Mouse (Mus musculus) hindbrain, embryonic 13.5 days (tissue): Measurements from ENCODE around the gene C2cd4b. TPM values are rescaled to one million over a fixed set of nuclear protein-coding genes. Genes with fewer than 3 reads are reported as not detected.
"Not testable (repeated sequence)": the region's sequence is repeated elsewhere in the genome, so short reads cannot be mapped to it uniquely, and the experiment has no call there.

Source experiments
- ATAC-seq: fragments of 200-750 bp; cut with Nextera tagmentation; 2 replicates; pipeline ENCODE4 v1.8.0; 2017; ENCODE audit warnings: moderate TSS enrichment; ENCODE audit not compliant: low FRiP score
- H3K27ac ChIP-seq: fragments of 300-500 bp; sonication (generic); 2 replicates; pipeline ENCODE4 v1.5.1; 2015; ENCODE audit warnings: inconsistent platforms, mild to moderate bottlenecking, moderate library complexity
- H3K27me3 ChIP-seq: fragments of 300-500 bp; sonication (generic); 2 replicates; pipeline ENCODE4 v1.6.1; 2015; ENCODE audit warnings: mild to moderate bottlenecking, inconsistent platforms
- H3K36me3 ChIP-seq: fragments of 300-500 bp; sonication (generic); 2 replicates; pipeline ENCODE4 v1.6.1; 2015; ENCODE audit warnings: mild to moderate bottlenecking, inconsistent platforms
- H3K4me1 ChIP-seq: fragments of 300-500 bp; sonication (generic); replicated peaks from 2 replicates; pipeline ENCODE4 v1.6.1; 2015; ENCODE audit warnings: inconsistent platforms
- H3K4me2 ChIP-seq: fragments of 300-500 bp; sonication (generic); 2 replicates; pipeline ENCODE4 v1.6.1; 2015; ENCODE audit warnings: inconsistent platforms, mild to moderate bottlenecking, moderate library complexity
- H3K4me3 ChIP-seq: fragments of 300-500 bp; sonication (generic); 2 replicates; pipeline ENCODE4 v1.5.1; 2015; ENCODE audit warnings: mild to moderate bottlenecking, inconsistent platforms
- H3K9ac ChIP-seq: fragments of 300-500 bp; sonication (generic); 2 replicates; pipeline ENCODE4 v1.6.1; 2015; ENCODE audit warnings: mild to moderate bottlenecking, inconsistent platforms
- H3K9me3 ChIP-seq: fragments of 300-500 bp; sonication (generic); 2 replicates; pipeline ENCODE4 v1.6.1; 2016; ENCODE audit warnings: inconsistent platforms
- whole genome bisulfite sequencing: fragments of 180-500 bp; shearing (Covaris S2); methylation state at CpG from one replicate; pipeline ENCODE4 v1.1.7; 2015; 5-methylcytosine and 5-hydroxymethylcytosine counted together
- polyA plus RNA-seq: library from polyadenylated mRNA; unstranded; fragments of >200 nt; fragmentation: Nextera tagmentation; extraction: Ambion mirVana; gene quantifications from 2 replicates; pipeline ENCODE4 v1.2.1, GENCODE M21; 2015

C2cd4b gene
- polyA plus RNA-seq, 1 experiment from 2014 or later, result 0.49 TPM

GRCm38 (mm10) chr9:67754713-67755112 is 4.5 kb upstream of the C2cd4b start:
- H3K36me3 ChIP-seq, result no peaks in the 10 kb centered on the region
- no peaks in the 10 kb centered on the region for H3K9me3 ChIP-seq
- no peak overlapping the region for H3K4me3 ChIP-seq
- H3K27ac ChIP-seq, result no peak overlapping the region
- H3K4me2 ChIP-seq, result no peak overlapping the region
- ATAC-seq, result no peak
- peaks cover 21% of the 10 kb centered on the region for H3K27me3 ChIP-seq
- H3K9ac ChIP-seq, result no peak overlapping the region
- WGBS, result 73% methylated on average over 3 of the region's 3 CpGs
- peaks cover 10% of the 10 kb centered on the region for H3K4me1 ChIP-seq

- 7% methylated on average over 9 of the region's 9 CpGs for WGBS
- no peaks in the 10 kb centered on the region for H3K36me3 ChIP-seq
These were observed 551 bp upstream of the C2cd4b start for GRCm38 (mm10) chr9:67758686-67759085.

GRCm38 (mm10) chr9:67759956-67760764 is 923 bp downstream of the C2cd4b start:
- WGBS, result under 1% methylated on average over 97 of the region's 114 CpGs
- H3K9me3 ChIP-seq, H3K36me3 ChIP-seq: not testable (repeated sequence)
- H3K27ac ChIP-seq, result peak overlapping the region; percentile 86
- H3K27me3 ChIP-seq, result peaks cover 35% of the 10 kb centered on the region
- peak; percentile 95 for ATAC-seq
- H3K9ac ChIP-seq, result peak overlapping the region; percentile 82
- peaks cover 18% of the 10 kb centered on the region for H3K4me1 ChIP-seq
- peak overlapping the region; percentile 84 for H3K4me2 ChIP-seq
- peak overlapping the region; percentile 64 for H3K4me3 ChIP-seq

More at GRCm38 (mm10) chr9:67758686-67759085, 551 bp upstream of the C2cd4b start:
- Histone ChIP-seq H3K4me1 (peaks cover 18% of the 10 kb centered on the region), H3K9me3 (no peaks in the 10 kb centered on the region), H3K9ac (0 out of 2 replicates have a peak overlapping the region, but pooled peaks have one; percentile 82), H3K4me2 (peak overlapping the region; percentile 84), H3K4me3 (peak overlapping the region; percentile 64), H3K27ac (no peak overlapping the region), H3K27me3 (peaks cover 35% of the 10 kb centered on the region)
- ATAC-seq, result no peak

GRCm38 (mm10) chr9:67760991-67761390 is 1.8 kb downstream of the C2cd4b start:
- 65% methylated on average over 6 of the region's 6 CpGs for WGBS
- no peak overlapping the region for H3K27ac ChIP-seq
- H3K4me1 ChIP-seq, result peaks cover 18% of the 10 kb centered on the region
- peak overlapping the region; percentile 82; the same call in 1 of the 2 replicates for H3K9ac ChIP-seq
- H3K4me3 ChIP-seq, result peak overlapping the region; percentile 64
- peak overlapping the region; percentile 84 for H3K4me2 ChIP-seq
- peaks cover 35% of the 10 kb centered on the region for H3K27me3 ChIP-seq
- H3K36me3 ChIP-seq, result no peaks in the 10 kb centered on the region
- H3K9me3 ChIP-seq, result no peaks in the 10 kb centered on the region
- no peak for ATAC-seq

- no peaks in the 10 kb centered on the region for H3K36me3 ChIP-seq
- no peak for ATAC-seq
- H3K27me3 ChIP-seq, result peaks cover 26% of the 10 kb centered on the region
- no peak overlapping the region for H3K4me2 ChIP-seq
- no peak overlapping the region for H3K4me3 ChIP-seq
- no peaks in the 10 kb centered on the region for H3K9me3 ChIP-seq
- H3K27ac ChIP-seq, result no peak overlapping the region
- peaks cover 21% of the 10 kb centered on the region for H3K4me1 ChIP-seq
- H3K9ac ChIP-seq, result no peak overlapping the region
- 77% methylated on average over 4 of the region's 4 CpGs for WGBS
These were observed 4.1 kb downstream of the C2cd4b start for GRCm38 (mm10) chr9:67763326-67763725.

GRCm38 (mm10) chr9:67766405-67766804 is 7.2 kb downstream of the C2cd4b start:
- H3K36me3 ChIP-seq, result no peaks in the 10 kb centered on the region
- ATAC-seq, result no peak
- H3K4me2 ChIP-seq, result no peak overlapping the region
- H3K9ac ChIP-seq, result no peak overlapping the region
- H3K27me3 ChIP-seq, result 0 out of 2 replicates have a peak, but pooled peaks cover 9% of the 10 kb centered on the region
- H3K27ac ChIP-seq, result no peak overlapping the region
- H3K9me3 ChIP-seq, result no peaks in the 10 kb centered on the region
- H3K4me1 ChIP-seq, result 0 out of 2 replicates have a peak, but pooled peaks cover 3% of the 10 kb centered on the region
- 93% methylated on average over 4 of the region's 4 CpGs for WGBS
- H3K4me3 ChIP-seq, result no peak overlapping the region

- Histone ChIP-seq H3K4me1 (0 out of 2 replicates have a peak, but pooled peaks cover 3% of the 10 kb centered on the region), H3K27ac (no peak overlapping the region), H3K4me2 (no peak overlapping the region), H3K4me3 (no peak overlapping the region), H3K9me3 (no peaks in the 10 kb centered on the region), H3K36me3 (no peaks in the 10 kb centered on the region), H3K27me3 (0 out of 2 replicates have a peak, but pooled peaks cover 4% of the 10 kb centered on the region), H3K9ac (no peak overlapping the region)
- WGBS, result 33% methylated on average over 3 of the region's 3 CpGs
- ATAC-seq, result no peak
These were observed 7.7 kb downstream of the C2cd4b start for GRCm38 (mm10) chr9:67766948-67767347.

GRCm38 (mm10) chr9:67768843-67769242 is 9.6 kb downstream of the C2cd4b start:
- Histone ChIP-seq H3K4me2 (no peak overlapping the region), H3K27me3 (no peaks in the 10 kb centered on the region), H3K9ac (no peak overlapping the region), H3K9me3 (no peaks in the 10 kb centered on the region), H3K27ac (no peak overlapping the region), H3K36me3 (no peaks in the 10 kb centered on the region), H3K4me1 (0 out of 2 replicates have a peak, but pooled peaks cover 3% of the 10 kb centered on the region), H3K4me3 (no peak overlapping the region)
- ATAC-seq, result no peak
- 79% methylated on average over 4 of the region's 4 CpGs for WGBS

- Histone ChIP-seq H3K27ac (no peak overlapping the region), H3K36me3 (no peaks in the 10 kb centered on the region), H3K4me1 (0 out of 2 replicates have a peak, but pooled peaks cover 3% of the 10 kb centered on the region), H3K9me3 (no peaks in the 10 kb centered on the region), H3K27me3 (no peaks in the 10 kb centered on the region), H3K4me2 (no peak overlapping the region), H3K9ac (no peak overlapping the region), H3K4me3 (no peak overlapping the region)
- ATAC-seq, result no peak
- WGBS, result 80% methylated on average over 1 of the region's 1 CpGs
These were observed 10.2 kb downstream of the C2cd4b start for GRCm38 (mm10) chr9:67769401-67769800.

- Histone ChIP-seq H3K36me3 (no peaks in the 10 kb centered on the region), H3K4me2 (no peak overlapping the region), H3K27me3 (no peaks in the 10 kb centered on the region), H3K9ac (no peak overlapping the region), H3K27ac (no peak overlapping the region), H3K9me3 (no peaks in the 10 kb centered on the region), H3K4me1 (0 out of 2 replicates have a peak, but pooled peaks cover 3% of the 10 kb centered on the region), H3K4me3 (no peak overlapping the region)
- no peak for ATAC-seq
- WGBS, result 88% methylated on average over 7 of the region's 7 CpGs
These were observed 12.1 kb downstream of the C2cd4b start for GRCm38 (mm10) chr9:67771293-67771692.

GRCm38 (mm10) chr9:67774201-67774600 is 15.0 kb downstream of the C2cd4b start:
- Histone ChIP-seq H3K27ac (no peak overlapping the region), H3K4me2 (no peak overlapping the region), H3K27me3 (no peaks in the 10 kb centered on the region), H3K36me3 (no peaks in the 10 kb centered on the region), H3K4me3 (no peak overlapping the region), H3K9ac (no peak overlapping the region), H3K4me1 (peaks cover 7% of the 10 kb centered on the region), H3K9me3 (no peaks in the 10 kb centered on the region)
- 83% methylated on average over 6 of the region's 6 CpGs for WGBS
- ATAC-seq, result no peak

GRCm38 (mm10) chr9:67778553-67778952 is 19.3 kb downstream of the C2cd4b start:
- peaks cover 7% of the 10 kb centered on the region for H3K4me1 ChIP-seq
- 0 out of 2 replicates have a peak overlapping the region, but pooled peaks have one; percentile 48 for H3K27ac ChIP-seq
- no peak overlapping the region for H3K4me3 ChIP-seq
- H3K9ac ChIP-seq, result no peak overlapping the region
- no peak for ATAC-seq
- H3K27me3 ChIP-seq, result no peaks in the 10 kb centered on the region
- no peak overlapping the region for H3K4me2 ChIP-seq
- no peaks in the 10 kb centered on the region for H3K9me3 ChIP-seq
- H3K36me3 ChIP-seq, result no peaks in the 10 kb centered on the region
- WGBS, result 38% methylated on average over 8 of the region's 8 CpGs
